Comparison of ENCODE assay signal across 12 mouse cellular contexts in the genomic region with DNA sequence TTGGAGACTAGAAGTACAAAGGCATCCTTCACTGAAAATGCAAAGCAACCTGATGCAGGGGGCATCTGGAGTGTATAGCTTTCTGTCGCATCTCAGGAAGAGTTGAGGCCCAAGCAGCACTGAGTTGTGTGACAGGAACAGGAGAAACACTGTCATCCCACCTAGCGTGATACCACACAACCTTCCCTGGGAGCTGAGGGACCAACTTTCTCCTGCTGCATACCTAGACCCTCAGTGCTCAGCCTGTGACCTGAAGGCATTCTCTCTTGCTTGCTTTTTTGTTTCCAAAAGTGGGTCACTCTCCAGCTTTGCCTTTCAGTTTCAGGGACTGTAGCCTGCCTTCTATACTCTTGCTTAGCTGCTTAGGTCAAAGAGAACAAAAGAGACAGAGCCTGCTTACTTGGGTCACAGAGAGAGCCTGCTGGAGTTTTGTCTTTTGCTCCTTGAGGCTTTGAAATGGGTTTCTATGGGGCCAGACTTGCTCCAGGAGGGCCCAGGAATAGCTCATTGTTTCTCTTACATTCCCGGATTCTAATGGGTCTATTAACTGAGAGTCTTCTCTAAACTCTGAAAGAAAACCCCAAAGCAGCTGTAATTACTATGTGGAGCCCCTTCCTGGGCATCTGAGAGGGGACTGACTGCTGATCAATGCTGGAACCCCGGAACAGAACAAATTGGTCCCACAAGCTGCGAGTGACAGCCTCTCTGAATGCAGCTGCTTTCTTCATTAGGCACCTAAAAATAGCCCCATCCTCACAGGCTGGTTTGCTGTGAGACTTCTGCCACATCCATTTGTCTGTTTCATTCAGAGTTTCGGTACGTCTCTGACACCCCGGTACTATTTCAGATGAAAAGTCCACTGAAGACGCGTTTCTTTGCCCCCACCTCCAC.
DNase-seq lines count a peak whose midpoint lies in the region; ATAC-seq lines count a peak whose summit lies in the region.
"Had no signal": no experiment of that assay in that cellular context is flagged by ENCODE, and none has a peak within 500 bp of the region (broad histone marks: within the 10 kb centered on the region; RNA-seq: fewer than 3 reads in every experiment).

No protein-coding gene starts in this region.

- ATAC-seq in embryonic facial prominence, embryonic 11.5 days (replicated peaks; ENCODE audit: insufficient number of reproducible peaks, low FRiP score, low TSS enrichment, low read depth), result no peak

- H3K4me1 ChIP-seq in embryonic facial prominence, embryonic 11.5 days (ENCODE audit: control insufficient read depth, insufficient read depth, low read length), result no peaks in the 10 kb centered on the region

- H3K9ac ChIP-seq in embryonic facial prominence, embryonic 11.5 days (replicated peaks; ENCODE audit: low read length), result no peak overlapping the region

- WGBS in embryonic facial prominence, embryonic 11.5 days, result 50% methylated on average over 10 of the region's 10 CpGs

- H3K27ac ChIP-seq in embryonic facial prominence, embryonic 11.5 days (replicated peaks; ENCODE audit: low read depth, low read length), result no peak overlapping the region

- H3K4me2 ChIP-seq in embryonic facial prominence, embryonic 11.5 days (ENCODE audit: low read depth, low read length), result no peak overlapping the region

- no peak overlapping the region for H3K4me3 ChIP-seq in embryonic facial prominence, embryonic 11.5 days (ENCODE audit: low read depth, low read length)

- no peaks in the 10 kb centered on the region for H3K36me3 ChIP-seq in embryonic facial prominence, embryonic 11.5 days (replicated peaks; ENCODE audit: control insufficient read depth, insufficient read depth, low read depth, low read length)

- H3K27me3 ChIP-seq in embryonic facial prominence, embryonic 11.5 days (ENCODE audit: control insufficient read depth, insufficient read depth, low read length), result no peaks in the 10 kb centered on the region
- H3K27me3 ChIP-seq: CH12.LX had no signal

- no peaks in the 10 kb centered on the region for H3K9me3 ChIP-seq in embryonic facial prominence, embryonic 11.5 days (replicated peaks; ENCODE audit: control insufficient read depth, low read length)

- peak; percentile 35 to 74 for DNase-seq in layer of hippocampus, adult 18-20 months (ENCODE audit: low spot score in 2 of 2)
- DNase-seq in layer of hippocampus, adult 9-10 months (ENCODE audit: low spot score), result no peak
- DNase-seq in embryo, embryonic 10 days (ENCODE audit: low spot score), result peak; percentile 40
- DNase-seq in embryonic facial prominence, embryonic 11.5 days (ENCODE audit: low spot score), result peak; percentile 12
- peak; percentile 45 to 49 for DNase-seq in layer of hippocampus, postnatal 14 days (ENCODE audit: low spot score in 2 of 2)
- DNase-seq in liver, result no peak
- no peak for DNase-seq in cerebellum, adult 9-11 months
- no peak for DNase-seq in urinary bladder, postnatal 36 days (ENCODE audit: low spot score in 2 of 2)
- DNase-seq: adrenal gland, adult 2 months; lung, adult 18-20 months; spleen, adult 18-20 months had no signal

Comparison
In these comparisons a context has a peak if more than half of its experiments do, and no peak if none do; other contexts are left out.
1. DNase-seq: peak in layer of hippocampus, adult 18-20 months (2 of 2), embryo, embryonic 10 days (single experiment), embryonic facial prominence, embryonic 11.5 days (single experiment) and layer of hippocampus, postnatal 14 days (2 of 2); none in layer of hippocampus, adult 9-10 months (single experiment), liver (single experiment), cerebellum, adult 9-11 months (single experiment) and urinary bladder, postnatal 36 days (0 of 2).